Mouse (Mus musculus): Measurements from ENCODE around the gene Slc51b. TPM values are rescaled to one million over a fixed set of nuclear protein-coding genes. Genes with fewer than 3 reads are reported as not detected.
A peak's percentile ranks its signal among the peaks of the same experiment; 100 is the strongest.

Slc51b gene
- polyA plus RNA-seq, 1 experiment from 2014 or later = not detected

DNA sequence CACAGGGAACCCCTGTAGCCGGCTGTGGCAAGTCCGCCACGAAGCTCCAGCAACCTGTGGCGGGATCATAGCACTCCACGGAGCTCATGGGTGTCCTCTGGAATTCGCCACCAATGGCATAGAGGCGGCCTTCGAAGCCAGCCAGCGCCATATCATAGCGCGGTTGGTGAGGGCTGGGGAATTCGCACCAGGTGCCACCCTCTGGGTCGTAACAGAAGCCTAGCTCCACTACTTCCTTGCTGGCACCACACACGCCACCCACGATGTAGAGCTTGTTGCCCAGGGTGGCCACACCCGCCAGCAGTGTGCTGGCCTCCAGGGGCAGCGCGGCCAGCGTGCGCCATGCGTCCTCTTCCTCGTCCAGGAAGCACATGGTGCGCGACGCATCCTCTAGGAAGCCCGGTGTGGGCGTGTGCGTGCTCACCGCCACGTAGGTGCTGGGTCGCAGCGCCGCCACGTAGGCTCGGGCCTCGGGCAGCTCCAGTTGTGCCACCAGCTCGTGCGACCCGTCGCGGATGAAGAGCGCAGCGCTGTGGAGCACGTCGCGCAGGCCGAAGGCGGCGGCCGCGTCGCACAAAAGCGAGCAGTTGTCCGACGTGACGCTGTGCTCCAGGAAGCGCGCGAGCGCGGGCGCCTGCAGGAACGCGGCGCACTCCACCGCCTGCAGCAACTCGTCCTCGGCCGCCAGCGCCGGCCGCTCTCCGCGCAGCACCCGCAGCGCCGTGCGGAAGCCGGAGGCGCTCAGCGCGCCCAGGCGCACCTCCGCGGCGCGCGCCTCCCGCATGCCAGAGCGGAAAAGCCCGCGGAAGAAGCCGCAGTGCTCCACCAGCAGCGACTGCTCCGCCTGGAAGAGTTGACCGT lies 31.8 kb downstream of the Slc51b start:
- Histone ChIP-seq H3K4me2 (ENCODE audit: low read depth, severe bottlenecking) (peak overlapping the region; percentile 66), H3K36me3 (ENCODE audit: control insufficient read depth, insufficient read depth, low read length) (no peaks in the 10 kb centered on the region), H3K4me3 (ENCODE audit: low read depth, low read length) (peak overlapping the region; percentile 40), H3K9ac (ENCODE audit: low read length) (peak overlapping the region; percentile 41), H3K27me3 (ENCODE audit: control insufficient read depth, insufficient read depth, low read length) (peaks cover 30% of the 10 kb centered on the region), H3K9me3 (ENCODE audit: control insufficient read depth, low read length) (peaks cover 4% of the 10 kb centered on the region), H3K4me1 (ENCODE audit: control insufficient read depth, insufficient read depth, low read length) (no peaks in the 10 kb centered on the region), H3K27ac (replicated peaks; ENCODE audit: low read depth, low read length) (no peak overlapping the region)
- WGBS = 16% methylated on average over 96 of the region's 96 CpGs
- DNase-seq (ENCODE audit: low spot score) (peak; percentile 52), ATAC-seq (ENCODE audit: insufficient number of reproducible peaks, low FRiP score, low TSS enrichment, low read depth) (0 out of 2 replicates have a peak, but pooled peaks have one; percentile 13)

DNA sequence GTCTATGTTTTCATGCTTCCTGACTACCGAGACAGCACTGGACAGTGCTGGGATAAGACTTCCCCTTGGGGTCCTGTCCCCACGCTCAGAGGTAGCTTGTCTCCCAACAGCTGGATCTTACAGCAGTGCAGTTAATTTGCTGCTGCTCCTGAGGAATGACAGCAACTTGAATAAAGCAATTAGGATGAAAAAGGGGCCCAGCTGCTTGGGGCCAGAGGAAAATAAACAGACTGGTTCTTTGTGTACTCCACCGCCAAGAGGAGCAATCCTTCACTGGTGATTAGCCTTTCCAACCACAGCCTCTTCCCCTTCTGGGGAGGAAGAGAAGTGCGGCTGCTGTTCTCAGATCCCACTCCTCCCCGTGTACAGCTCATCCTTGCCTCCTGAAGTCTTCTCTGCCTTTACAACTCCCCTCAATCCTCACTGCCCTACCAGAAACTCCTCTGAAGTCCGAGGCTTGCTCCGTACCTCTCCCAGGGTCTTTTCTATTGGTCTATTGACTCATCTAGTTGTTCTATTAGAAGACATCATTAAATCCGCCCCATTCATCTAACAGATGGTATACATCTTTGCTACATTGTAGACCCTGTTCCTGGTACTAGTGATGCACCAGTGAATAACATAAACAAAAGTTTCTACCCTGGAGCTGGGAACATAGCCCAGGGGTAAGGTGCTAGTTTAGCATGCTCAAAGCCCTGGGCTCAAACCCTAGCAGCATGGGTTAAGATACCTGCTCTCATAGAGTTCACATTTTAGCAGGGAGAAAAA lies 36.2 kb downstream of the Slc51b start:
- Histone ChIP-seq H3K27ac (replicated peaks; ENCODE audit: low read depth, low read length) (no peak overlapping the region), H3K4me1 (ENCODE audit: control insufficient read depth, insufficient read depth, low read length) (no peaks in the 10 kb centered on the region), H3K9me3 (ENCODE audit: control insufficient read depth, low read length) (peaks cover 4% of the 10 kb centered on the region), H3K4me3 (ENCODE audit: low read depth, low read length) (no peak overlapping the region), H3K27me3 (ENCODE audit: control insufficient read depth, insufficient read depth, low read length) (peaks cover 17% of the 10 kb centered on the region), H3K36me3 (ENCODE audit: control insufficient read depth, insufficient read depth, low read length) (no peaks in the 10 kb centered on the region), H3K9ac (ENCODE audit: low read length) (no peak overlapping the region), H3K4me2 (ENCODE audit: low read depth, severe bottlenecking) (no peak overlapping the region)
- WGBS = 16% methylated on average over 8 of the region's 8 CpGs
- no peak for ATAC-seq (ENCODE audit: insufficient number of reproducible peaks, low FRiP score, low TSS enrichment, low read depth)
- no peak for DNase-seq (ENCODE audit: low spot score)

DNA sequence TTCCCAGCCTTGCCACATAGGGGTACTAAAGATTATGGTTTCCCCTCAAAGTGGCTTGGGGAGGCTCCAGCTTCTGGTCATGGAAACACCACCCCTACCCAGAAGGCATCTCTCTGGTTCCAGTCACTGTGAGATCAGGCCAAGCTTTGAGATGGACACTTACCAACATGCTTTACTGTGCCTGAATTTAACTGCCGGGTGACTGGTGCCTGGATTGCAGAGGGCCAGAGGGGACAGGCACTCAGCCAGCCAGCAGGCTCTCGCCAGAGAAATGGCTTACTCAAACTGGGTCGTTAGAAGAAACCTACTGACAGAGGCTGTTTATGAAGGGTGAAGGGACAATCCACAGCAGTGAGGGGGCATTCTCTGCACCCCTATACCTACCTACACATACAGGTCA lies 38.5 kb downstream of the Slc51b start:
- H3K4me3 ChIP-seq (ENCODE audit: low read depth, low read length) = no peak overlapping the region
- H3K9ac ChIP-seq (ENCODE audit: low read length) = no peak overlapping the region
- no peak overlapping the region for H3K4me2 ChIP-seq (ENCODE audit: low read depth, severe bottlenecking)
- no peaks in the 10 kb centered on the region for H3K4me1 ChIP-seq (ENCODE audit: control insufficient read depth, insufficient read depth, low read length)
- no peaks in the 10 kb centered on the region for H3K9me3 ChIP-seq (ENCODE audit: control insufficient read depth, low read length)
- WGBS = 32% methylated on average over 3 of the region's 3 CpGs
- H3K36me3 ChIP-seq (ENCODE audit: control insufficient read depth, insufficient read depth, low read length) = no peaks in the 10 kb centered on the region
- DNase-seq (ENCODE audit: low spot score) (no peak), ATAC-seq (ENCODE audit: insufficient number of reproducible peaks, low FRiP score, low TSS enrichment, low read depth) (no peak)
- H3K27ac ChIP-seq (replicated peaks; ENCODE audit: low read depth, low read length) = no peak overlapping the region
- no peaks in the 10 kb centered on the region for H3K27me3 ChIP-seq (ENCODE audit: control insufficient read depth, insufficient read depth, low read length)

DNA sequence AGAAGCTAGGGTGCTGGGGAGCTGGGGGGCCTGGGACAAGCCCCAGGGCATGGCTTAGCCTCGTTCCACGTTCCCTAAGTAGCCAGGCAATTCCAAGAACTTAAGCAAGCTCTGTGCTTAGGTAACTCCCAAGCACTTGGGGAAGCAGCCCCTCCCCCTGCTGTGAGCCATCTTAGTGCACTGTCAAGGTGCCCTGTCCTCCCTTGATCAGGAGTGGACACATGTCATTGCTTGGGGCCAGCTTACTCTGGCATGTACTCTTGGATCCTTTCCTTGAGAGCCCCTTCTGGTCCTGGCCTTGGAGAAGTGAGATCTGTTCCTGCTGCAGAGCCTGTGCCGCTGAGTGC lies 40.0 kb downstream of the Slc51b start:
- Histone ChIP-seq H3K9ac (ENCODE audit: low read length) (no peak overlapping the region), H3K27ac (replicated peaks; ENCODE audit: low read depth, low read length) (no peak overlapping the region), H3K9me3 (ENCODE audit: control insufficient read depth, low read length) (no peaks in the 10 kb centered on the region), H3K4me1 (ENCODE audit: control insufficient read depth, insufficient read depth, low read length) (no peaks in the 10 kb centered on the region), H3K27me3 (ENCODE audit: control insufficient read depth, insufficient read depth, low read length) (no peaks in the 10 kb centered on the region), H3K4me2 (ENCODE audit: low read depth, severe bottlenecking) (no peak overlapping the region), H3K36me3 (ENCODE audit: control insufficient read depth, insufficient read depth, low read length) (no peaks in the 10 kb centered on the region), H3K4me3 (ENCODE audit: low read depth, low read length) (no peak overlapping the region)
- DNase-seq (ENCODE audit: low spot score) (no peak), ATAC-seq (ENCODE audit: insufficient number of reproducible peaks, low FRiP score, low TSS enrichment, low read depth) (no peak)
- 58% methylated on average over 3 of the region's 3 CpGs for WGBS

DNA sequence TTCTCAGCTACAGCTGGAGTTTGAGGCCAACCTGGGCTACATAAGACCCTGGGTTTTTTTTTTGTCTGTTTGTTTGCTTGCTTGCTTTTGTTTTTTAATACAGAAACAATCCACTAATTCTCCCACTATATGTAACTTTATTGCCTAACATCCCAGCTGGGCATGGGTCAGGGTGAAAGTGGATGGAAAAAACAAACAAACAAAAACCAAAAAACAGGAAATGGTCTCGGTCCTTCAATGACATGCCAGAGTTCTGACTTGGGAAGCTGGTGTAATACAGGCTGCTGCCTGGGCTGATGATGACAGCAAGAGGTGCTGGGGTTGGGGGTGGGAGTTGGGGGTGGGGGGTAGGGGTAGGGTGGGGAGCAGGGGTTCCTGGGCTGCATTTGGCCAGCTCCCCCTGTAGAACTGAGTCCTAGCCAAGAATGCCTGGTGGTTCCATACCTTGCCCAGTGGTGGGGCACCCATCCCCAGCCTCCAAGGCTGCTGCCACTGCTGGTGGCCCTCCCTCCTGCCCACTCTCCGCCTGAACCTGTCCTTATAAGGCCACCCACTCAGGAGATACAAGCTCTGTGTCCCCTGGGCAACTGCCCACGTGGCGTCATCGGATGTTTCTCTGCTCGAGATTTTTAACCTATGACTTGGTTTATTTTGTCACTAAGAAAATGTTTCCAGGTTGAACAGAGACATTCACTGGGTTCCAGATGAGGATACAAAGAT lies 40.6 kb downstream of the Slc51b start:
- H3K4me3 ChIP-seq (ENCODE audit: low read depth, low read length) = no peak overlapping the region
- H3K9ac ChIP-seq (ENCODE audit: low read length) = no peak overlapping the region
- no peaks in the 10 kb centered on the region for H3K4me1 ChIP-seq (ENCODE audit: control insufficient read depth, insufficient read depth, low read length)
- WGBS = 75% methylated on average over 6 of the region's 6 CpGs
- H3K4me2 ChIP-seq (ENCODE audit: low read depth, severe bottlenecking) = no peak overlapping the region
- no peaks in the 10 kb centered on the region for H3K27me3 ChIP-seq (ENCODE audit: control insufficient read depth, insufficient read depth, low read length)
- ATAC-seq (ENCODE audit: insufficient number of reproducible peaks, low FRiP score, low TSS enrichment, low read depth) (no peak), DNase-seq (ENCODE audit: low spot score) (no peak)
- no peaks in the 10 kb centered on the region for H3K36me3 ChIP-seq (ENCODE audit: control insufficient read depth, insufficient read depth, low read length)
- H3K27ac ChIP-seq (replicated peaks; ENCODE audit: low read depth, low read length) = no peak overlapping the region
- no peaks in the 10 kb centered on the region for H3K9me3 ChIP-seq (ENCODE audit: control insufficient read depth, low read length)

DNA sequence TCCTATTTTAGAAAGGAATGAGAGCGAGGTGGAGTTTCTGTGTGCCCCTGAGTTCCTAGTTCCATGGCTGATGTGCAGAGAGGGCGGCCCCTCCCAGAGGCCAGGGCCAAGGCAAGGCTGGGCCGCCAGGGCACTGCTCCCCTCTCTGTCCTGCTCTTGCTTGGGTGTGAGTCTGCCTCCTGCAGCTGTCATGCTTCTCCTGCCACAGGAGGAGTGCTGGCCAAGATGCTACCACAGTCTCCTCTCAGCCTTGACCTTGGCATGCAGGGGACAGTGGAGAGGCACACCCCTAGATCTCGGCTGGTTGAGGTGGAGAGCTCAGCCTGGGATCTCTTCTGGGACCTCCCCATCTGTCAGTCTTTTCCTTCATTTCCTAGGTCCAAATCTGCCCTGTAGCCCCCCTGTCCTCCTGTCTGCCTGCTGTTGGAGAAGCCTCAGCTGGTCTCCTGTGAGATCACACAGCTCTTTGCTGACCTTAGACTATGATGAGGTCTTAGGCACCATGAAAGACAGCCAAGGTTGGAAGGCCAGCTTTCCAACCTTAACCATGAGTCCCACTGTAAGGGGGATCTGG lies 41.7 kb downstream of the Slc51b start:
- H3K4me1 ChIP-seq (ENCODE audit: control insufficient read depth, insufficient read depth, low read length) = no peaks in the 10 kb centered on the region
- ATAC-seq (ENCODE audit: insufficient number of reproducible peaks, low FRiP score, low TSS enrichment, low read depth) = no peak
- no peak overlapping the region for H3K27ac ChIP-seq (replicated peaks; ENCODE audit: low read depth, low read length)
- H3K4me3 ChIP-seq (ENCODE audit: low read depth, low read length) = no peak overlapping the region
- no peaks in the 10 kb centered on the region for H3K9me3 ChIP-seq (ENCODE audit: control insufficient read depth, low read length)
- H3K9ac ChIP-seq (ENCODE audit: low read length) = no peak overlapping the region; the same call in 1 of the 2 replicates
- 64% methylated on average over 4 of the region's 4 CpGs for WGBS
- DNase-seq (ENCODE audit: low spot score) = no peak
- no peak overlapping the region for H3K4me2 ChIP-seq (ENCODE audit: low read depth, severe bottlenecking)
- no peaks in the 10 kb centered on the region for H3K27me3 ChIP-seq (ENCODE audit: control insufficient read depth, insufficient read depth, low read length)
- no peaks in the 10 kb centered on the region; the same call in 1 of the 2 replicates for H3K36me3 ChIP-seq (ENCODE audit: control insufficient read depth, insufficient read depth, low read length)

DNA sequence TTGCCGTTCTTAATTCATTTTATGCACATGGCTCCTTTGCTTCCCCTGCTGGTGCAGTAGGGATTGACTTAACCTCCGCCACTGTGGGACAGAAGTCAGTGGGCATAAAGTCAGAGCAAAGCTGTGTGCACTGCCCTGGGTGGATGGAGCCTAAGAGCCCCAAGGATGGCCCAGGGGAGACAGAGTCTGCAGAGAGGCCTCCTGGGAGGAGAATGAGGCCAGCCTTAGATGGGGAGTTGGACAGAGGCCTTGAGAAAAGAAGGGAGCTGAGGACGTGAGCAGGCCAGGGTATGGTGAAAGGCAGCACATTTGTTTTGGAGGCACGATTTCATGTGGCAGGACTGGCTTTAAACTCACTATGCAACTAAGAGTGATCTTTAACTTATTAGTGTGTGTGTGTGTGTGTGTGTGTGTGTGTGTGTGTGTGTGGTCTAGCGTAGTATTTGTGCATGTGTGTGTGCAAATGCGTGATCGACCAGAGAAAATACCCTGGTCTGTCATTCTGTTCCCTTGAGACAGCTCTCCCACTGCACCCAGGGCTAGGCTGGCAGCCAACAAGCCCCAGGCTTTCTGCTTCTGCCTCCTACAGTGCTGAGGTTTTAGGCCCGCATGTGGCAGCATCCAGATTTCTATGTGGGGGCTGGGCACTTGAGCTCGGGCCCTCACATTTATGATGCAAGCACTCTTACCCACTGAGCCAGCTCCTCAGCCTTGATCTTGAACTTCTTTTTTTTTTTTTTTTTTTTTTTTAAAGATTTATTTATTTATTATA lies 47.4 kb downstream of the Slc51b start:
- Histone ChIP-seq H3K36me3 (ENCODE audit: control insufficient read depth, insufficient read depth, low read length) (no peaks in the 10 kb centered on the region; the same call in 1 of the 2 replicates), H3K9me3 (ENCODE audit: control insufficient read depth, low read length) (no peaks in the 10 kb centered on the region), H3K27ac (replicated peaks; ENCODE audit: low read depth, low read length) (no peak overlapping the region), H3K4me1 (ENCODE audit: control insufficient read depth, insufficient read depth, low read length) (0 out of 2 replicates have a peak, but pooled peaks cover 3% of the 10 kb centered on the region), H3K4me3 (ENCODE audit: low read depth, low read length) (no peak overlapping the region), H3K4me2 (ENCODE audit: low read depth, severe bottlenecking) (no peak overlapping the region), H3K27me3 (ENCODE audit: control insufficient read depth, insufficient read depth, low read length) (no peaks in the 10 kb centered on the region), H3K9ac (ENCODE audit: low read length) (no peak overlapping the region)
- ATAC-seq (ENCODE audit: insufficient number of reproducible peaks, low FRiP score, low TSS enrichment, low read depth) = no peak
- WGBS = 78% methylated on average over 9 of the region's 9 CpGs
- no peak for DNase-seq (ENCODE audit: low spot score)

Measured in limb, embryonic 11.5 days (tissue).